Mouse (Mus musculus): ENCODE data around the gene 2700081O15Rik. TPM values are rescaled to one million over a fixed set of nuclear protein-coding genes. Genes with fewer than 3 reads are reported as not detected.

Gene 2700081O15Rik
- total RNA-seq, 2 experiments from 2014 or later: 6.8 to 7.9 TPM

DNA sequence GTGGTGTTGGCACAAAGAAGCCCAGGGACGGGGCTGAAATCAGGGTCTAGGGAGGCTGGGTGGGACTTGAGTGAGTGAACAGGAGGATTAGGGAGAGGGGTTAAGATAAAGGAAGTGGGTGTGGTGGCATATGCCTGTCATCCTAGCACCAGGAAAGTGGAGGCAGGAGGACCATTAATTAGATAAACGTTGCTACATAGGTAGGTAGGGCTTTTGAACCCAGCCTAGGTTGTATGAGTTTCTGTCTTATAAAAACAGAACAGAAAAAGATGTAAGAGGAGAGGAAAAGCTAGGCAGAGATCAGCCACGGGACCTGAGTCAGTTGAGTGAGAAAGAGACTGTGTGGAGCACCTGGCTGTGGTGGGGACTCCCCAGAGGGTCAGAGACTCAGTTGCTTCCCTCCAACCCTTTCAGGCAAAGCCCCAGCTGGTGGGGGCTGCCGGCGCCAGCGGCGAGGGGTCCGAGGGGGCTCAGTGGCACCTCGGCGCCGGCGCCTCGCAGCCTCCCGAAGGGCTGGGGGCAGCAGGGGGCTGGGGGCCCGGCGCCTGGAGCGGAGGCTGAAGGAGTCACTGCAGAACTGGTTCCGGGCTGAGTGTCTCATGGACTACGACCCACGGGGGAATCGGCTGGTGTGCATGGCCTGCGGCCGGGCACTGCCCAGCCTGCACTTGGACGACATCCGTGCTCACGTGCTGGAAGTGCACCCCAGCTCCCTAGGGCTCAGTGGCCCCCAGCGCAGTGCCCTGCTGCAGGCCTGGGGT, 3.6 kb downstream of the 2700081O15Rik start:
- DNase-seq: no peak

DNA sequence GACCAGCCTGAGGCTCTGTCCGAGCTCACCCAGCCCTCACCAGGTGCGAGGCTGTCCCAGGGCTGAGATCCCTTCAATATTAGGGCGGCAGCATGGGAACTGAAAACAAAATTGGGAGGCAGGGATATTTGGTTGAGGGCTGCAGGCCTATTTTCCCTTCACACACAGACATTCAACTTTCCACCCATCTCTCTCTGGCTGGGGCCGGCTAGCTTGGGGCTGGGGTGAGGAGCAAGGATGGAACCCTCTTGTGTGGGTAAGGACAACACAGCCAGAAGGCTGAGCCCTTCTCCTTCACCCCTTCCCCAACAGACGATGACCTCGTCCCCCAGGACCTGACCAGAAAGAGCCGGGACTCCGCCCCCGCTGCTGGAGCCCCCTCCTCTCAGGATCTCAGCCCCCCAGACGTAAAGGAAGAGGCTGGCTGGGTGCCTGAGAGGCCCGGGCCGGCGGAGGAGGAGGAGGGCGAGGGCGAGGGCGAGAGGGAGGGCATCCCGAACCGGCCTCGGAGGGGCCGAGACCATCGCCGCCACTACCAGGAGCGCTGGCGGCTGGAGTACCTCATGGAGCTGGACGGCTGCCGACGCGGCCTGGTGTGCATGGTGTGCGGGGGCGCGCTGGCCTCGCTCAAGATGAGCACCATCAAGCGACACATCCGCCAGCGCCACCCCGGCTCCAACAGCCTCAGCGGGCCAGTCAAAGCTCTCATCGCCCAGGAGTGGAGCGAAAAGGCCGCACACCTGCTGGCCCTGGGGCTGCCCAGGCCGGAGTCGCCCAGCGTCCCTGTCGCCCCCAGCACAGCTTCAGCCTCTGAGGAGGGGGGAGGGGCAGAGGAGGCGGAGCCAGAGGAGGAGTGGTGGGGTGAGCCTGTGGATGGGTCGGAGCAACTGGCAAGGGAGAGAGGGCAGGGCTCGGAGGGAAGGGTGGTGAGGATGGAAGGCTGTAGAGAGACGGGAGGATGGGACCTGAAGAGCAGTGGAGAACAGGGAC, 4.5 kb downstream of the 2700081O15Rik start:
- peak; percentile 48 for DNase-seq

DNA sequence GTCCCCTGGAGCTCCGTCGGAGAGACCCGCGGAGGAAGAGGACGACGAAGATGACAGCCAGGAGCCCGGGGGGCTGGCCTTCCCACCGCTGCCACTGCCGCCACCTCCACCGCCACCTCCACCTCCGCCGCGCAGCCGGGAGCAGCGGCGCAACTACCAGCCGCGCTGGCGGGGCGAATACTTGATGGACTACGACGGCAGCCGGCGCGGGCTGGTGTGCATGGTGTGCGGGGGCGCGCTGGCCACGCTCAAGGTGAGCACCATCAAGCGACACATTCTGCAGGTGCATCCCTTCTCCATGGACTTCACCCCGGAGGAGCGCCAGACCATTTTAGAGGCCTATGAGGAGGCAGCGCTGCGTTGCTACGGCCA, 5.2 kb downstream of the 2700081O15Rik start:
- DNase-seq: no peak

DNA sequence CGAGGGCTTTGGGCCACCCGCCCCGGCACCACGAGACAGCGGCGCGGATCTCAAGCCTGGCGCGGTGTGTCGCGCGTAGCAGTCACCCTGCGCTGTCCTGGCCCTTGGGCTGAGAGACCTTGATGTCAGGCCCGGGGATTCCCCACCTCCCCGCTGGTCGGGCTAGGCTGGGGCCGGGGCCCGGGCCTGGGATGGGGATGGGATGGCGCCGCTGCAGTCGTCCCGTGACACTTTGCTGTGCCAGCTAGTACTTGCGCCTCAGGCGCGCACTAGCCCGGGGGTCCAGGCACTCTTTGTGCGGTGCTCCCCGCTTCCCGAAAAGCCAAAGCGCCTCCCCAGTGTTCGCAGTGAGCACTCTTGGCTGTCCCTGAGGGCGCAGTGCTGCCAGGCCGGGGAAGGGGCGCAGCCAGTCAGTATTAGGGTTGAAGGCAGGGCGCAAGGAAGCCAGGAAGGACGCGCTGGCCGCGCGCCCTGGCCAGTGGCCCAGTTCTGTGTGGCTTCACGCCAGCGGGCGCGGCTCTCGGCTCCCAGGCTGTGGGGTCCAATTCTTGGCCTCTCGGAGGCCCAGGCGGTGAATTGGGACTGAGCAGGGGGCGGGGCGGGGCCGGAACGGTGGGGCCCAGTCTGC, 5.7 kb downstream of the 2700081O15Rik start:
- peak; percentile 90 for DNase-seq

DNA sequence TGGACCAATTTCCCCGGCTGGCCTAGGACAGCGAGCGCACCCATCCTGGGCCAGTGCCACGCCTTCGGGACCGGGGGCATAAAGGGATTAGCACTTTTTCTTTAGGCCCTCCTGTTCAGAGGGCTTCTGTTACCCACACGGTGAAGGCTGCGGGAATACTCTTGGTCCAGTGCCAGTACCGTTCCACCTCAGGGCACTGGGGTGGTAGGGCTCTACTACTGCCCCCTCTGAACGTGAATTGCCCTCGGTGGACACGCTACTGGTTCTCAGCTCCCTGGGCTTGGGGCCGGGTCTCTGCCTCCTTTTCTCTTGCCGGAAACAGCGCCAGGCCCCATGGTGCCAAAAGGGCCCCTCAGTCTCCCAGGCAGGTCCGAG, 6.2 kb downstream of the 2700081O15Rik start:
- peak; percentile 19 for DNase-seq

DNA sequence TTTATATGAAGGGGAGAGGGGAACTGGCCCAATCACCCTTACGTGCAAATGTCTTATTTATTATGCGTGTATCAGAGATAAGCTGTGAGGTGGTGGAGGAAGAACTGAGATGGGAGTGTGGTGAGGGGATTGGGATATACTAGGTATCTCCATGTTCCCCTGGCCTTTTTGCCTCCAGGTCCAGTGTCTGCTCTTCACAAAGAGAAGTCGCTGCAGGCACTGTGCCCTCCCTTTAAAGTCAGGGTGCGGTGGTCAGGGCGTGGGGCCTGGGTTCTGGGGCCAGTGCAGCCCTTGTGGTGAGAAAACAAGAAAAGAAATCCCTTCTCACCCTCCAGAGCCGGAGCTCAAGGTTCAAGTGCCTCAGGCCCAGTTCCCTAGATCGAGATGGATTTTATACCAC, 6.7 kb downstream of the 2700081O15Rik start:
- no peak for DNase-seq

DNA sequence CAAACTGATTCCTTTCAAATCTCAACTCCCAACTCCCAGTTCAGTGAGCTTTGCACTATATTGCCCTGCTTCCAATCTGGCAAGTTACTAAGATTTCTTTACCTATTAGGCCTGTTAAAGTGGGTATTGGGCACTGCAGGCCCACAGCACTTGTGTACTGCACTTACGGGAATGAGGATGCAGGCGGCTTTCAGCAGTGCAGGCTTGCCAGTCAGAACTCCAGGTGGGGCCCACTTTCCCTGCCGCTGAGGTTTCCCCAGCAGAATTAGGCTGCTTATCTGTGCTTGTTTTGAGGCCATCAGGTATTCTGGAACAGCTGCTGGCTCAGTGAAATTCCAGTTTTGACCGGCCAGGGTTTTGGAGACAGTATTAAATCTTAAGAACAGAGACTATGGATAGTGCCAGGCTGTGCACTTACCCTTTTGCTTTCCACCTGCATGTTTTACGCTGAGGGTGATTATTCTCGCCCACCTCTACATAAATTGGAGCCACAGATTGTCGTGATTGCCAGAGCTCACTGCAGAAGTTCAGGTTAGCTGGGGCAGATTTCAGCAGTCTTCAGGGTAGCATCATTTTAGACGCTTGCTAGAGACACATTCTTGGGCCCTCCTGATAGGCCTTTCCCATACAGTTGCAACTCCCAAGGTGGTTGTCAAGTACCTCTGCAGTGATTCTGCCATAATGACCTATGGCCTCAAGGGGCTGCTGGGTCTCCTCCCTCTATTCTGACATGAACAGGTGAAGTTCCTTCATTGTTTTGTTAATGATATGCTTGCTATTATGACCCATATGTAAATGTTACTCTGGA, 7.4 kb downstream of the 2700081O15Rik start:
- no peak for DNase-seq

DNA sequence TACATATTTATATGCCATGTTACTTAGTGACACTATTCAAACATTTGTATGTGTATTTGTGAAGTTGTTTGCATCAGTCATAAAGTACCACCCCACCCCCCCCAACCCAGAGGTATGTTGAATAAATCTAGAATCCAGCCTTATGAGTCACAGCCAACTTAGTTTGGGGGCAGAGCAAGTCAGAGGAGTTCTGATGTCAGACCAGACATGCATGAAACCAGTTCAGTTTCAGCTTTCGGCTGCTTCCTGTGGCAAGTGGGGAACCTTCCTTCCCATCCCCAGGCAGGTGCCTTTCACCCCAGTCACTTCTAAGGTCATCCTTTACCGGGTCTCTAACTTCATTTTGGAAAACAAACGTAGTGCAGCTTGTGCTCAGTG, 8.0 kb downstream of the 2700081O15Rik start:
- no peak for DNase-seq

DNA sequence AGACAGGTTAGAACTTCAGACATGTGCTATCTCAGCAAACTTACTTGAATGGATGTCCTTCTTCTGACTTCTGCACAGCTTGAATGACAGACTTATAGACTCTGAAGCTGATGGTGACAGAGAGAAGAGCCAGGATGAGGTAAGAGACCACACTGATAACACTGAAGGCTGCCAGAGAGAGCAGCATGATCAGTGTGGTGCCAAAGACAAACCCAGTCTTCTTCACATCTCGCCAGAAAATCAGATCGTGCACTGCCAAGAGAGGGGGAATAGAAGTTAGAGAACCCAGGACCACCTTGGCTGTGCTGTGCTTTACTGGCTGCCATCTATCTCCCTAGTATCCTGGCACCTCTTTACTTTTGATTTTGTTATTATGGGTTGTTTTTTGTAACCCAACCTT, 17.5 kb downstream of the 2700081O15Rik start:
- DNase-seq: no peak

DNA sequence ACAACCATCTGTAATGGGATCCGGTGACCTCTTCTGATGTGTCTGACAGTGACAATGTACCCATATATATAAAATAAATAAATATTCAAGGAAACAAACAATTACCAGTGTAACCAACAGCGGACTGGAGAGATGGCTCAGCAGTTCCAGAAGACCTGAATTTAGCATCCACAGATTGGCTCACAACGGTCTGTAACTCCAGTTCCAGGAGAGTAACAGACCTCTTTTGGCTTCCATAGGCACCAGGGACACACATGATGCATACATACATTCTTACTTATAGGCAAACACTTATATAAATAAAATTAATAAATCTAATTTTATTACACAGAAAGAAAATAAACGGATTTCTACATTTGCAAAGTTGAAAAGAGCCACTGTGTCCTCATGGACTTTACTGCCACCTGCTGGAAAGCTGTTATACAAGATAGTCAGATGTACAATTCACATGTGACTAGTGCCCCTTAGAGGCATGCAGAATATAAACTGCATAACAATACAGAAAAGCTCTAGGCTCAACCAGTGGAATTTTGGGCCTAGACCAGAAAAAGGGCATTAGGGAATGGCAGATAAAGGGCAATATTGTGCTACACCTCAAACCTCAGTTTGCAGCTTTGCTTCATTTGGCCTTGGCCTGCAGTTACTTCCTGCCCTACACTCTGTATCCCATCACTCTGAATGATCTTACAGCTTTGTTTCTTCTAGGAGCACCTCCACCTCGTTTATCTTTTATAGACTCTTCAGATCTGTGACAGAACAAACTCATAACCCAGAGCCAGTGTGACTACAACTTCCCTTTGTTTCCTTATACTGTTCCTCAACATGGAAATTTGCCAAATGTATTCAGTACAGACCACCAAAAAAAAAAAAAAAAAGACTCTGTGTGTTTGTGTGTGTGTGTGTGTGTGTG, 18.9 kb downstream of the 2700081O15Rik start:
- DNase-seq: no peak

DNA sequence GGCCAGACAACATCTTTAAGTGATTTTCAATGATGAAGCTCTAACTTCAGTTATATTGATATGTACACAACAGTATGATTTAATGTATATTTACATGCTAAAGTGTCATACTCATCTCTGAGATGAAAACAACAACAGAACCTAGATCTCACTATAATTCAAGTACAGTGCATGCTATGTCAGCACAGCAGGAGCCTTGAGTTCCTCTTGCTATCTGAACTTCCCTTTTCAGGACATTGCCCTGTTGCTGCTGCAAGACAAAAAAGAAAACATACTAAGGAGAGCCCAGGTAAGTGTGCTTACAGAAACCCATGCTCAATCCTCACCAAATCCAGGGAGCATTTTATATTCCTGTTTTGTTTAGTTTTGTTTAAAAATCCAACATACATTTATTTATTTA, 20.9 kb downstream of the 2700081O15Rik start:
- no peak for DNase-seq

DNA sequence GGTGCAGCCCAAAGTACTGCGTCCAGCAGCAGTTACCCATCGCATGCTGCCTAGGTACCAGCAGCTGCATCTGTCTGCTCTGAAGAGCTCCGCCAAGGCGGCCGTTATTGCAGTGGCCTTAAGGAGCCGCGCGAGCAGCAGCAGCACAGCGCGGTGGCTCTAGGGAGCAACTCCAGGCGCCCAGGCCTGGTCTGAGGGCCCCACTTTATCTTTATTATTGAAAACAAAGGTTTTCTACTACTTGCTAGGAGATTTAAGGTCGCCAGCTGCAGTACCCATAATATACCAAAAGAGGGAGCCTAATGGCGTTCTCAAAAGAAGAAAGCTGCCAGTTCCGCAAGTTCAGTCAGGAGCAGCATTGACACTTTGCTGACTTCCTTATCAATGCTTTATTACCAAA, 24.1 kb downstream of the 2700081O15Rik start:
- peak; percentile 14 for DNase-seq

DNA sequence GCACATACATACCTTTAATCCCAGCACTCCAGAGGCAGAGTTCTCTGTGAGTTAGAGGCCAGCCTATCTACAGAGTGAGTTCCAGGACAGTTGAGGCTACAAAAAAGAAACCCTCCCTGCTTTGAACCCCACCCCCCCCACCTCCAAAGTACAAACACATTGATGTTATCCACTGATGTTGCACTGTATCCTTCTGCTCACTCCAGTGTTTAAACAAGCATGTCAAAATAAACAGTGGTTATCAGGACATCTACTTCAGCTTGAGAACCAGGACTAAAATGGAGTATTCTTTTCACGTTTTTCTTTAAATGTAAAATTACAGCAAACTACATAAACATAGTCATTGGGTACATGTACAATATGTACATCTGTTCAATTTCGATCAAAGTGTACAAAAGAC, 27.7 kb downstream of the 2700081O15Rik start:
- DNase-seq: no peak

DNA sequence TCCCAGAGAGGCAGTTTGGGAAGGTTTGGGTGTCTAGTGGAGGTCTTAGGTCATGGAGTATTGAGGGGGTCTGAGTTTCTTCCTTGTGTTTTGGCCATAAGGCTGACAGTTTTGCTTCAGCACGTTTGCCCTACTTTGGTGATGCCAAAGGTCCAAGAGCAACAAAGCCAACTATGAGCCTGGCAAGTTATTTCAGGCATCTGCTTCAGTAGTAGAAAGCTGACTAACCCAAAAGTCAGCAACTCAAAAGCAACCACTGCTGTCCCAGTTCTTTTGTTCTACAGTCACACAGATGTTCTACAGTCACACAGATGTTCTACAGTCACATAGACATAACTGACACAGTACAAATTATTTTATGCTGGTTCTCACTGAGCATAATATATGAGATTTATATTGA, 28.2 kb downstream of the 2700081O15Rik start:
- DNase-seq: no peak

DNA sequence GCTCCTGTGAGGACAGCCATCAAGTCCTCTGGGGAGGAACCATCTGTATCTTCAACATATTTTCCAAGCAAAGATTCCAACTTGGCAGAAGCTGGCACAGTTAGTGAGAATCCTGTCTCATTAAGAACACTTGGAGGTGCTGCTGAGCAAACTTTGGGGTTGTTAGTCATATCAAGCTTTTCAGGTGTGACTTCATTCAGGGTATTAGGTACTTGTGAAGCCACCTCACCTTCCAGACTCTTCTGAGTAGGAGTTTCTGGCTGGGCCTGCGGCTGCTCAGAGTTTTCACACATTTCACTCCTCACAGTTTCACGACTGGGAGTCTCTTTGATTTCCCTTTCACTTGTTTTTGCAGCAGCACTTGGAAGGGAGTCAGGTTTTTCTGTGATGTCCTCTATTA, 39.4 kb downstream of the 2700081O15Rik start:
- no peak for DNase-seq

DNA sequence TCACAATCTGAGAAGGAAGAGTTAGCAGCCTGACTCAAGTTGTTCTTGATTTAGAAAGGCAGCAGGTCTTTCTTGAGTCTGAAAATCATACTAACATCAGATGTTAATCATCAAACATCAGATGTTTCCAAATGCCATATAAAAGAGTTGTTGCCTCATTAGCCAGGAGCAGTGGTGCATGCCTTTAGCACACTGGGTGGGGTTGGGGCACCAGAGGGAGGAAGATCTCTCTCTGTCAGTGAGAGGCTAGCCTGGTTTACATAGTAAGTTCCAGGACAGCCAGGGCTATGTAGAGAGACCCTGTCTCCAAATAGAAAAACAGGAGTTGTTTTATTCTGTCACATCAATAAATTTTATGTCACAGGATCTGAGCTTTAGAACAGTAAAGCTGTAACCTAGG, 41.5 kb downstream of the 2700081O15Rik start:
- DNase-seq: no peak

DNA sequence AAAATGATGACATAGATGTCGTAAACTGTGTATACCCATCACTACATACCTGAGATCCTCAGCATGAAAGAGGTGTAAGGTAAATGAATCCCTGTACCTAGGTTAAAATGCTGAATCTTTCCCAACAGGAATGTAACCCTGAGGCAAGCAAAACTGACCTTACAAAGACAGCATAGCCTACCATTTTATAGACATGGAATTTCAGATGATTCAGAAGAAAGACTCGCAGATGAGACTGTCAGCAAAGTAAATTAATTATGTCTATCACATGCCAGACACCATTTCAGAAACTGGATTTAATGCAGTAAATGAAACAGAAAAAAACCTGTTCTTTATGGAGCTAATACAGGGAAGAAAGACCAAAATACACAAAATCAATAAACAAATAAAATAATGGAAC, 41.9 kb downstream of the 2700081O15Rik start:
- no peak for DNase-seq

DNA sequence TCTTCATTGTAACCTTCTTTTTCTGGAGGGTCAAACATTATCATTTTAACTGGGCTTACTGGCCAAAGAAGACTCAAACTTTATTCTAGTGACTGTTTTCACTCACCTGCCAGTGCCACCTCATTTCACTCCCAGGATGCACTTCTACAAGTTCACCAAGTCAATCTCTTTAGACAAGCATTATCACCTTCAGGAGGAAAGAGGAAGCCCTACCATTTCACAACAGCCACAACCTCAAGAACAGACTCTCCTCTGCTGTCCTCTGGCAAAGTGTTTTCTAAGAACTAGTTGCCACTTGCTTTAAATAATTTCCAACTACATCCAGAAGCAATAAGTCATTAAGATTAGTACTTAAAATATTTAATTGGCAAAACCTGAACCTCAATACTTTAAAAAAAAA, 50.5 kb downstream of the 2700081O15Rik start:
- DNase-seq: no peak

DNA sequence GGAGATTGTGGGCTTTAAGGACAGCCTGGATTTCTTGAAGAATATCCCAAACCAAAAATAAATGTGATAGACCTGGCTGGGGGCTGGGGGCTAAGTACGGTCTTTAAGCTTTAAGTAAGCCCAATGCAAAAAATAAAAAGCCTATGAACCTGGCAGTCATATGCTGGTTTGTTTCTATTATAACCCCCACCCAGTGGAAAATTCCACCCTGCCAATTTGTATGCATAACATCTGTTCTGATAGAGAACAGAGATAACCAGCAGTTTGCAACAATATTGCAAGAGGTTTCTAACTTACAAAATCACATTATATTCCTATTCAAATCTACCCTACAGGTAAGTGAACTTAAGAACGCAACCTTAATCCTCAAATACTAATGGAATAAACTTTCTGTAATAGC, 53.2 kb downstream of the 2700081O15Rik start:
- DNase-seq: no peak

Data from gastrocnemius, postnatal 25 days (tissue).